ENCODE assay signal across 30 mouse cellular contexts in the genomic region with DNA sequence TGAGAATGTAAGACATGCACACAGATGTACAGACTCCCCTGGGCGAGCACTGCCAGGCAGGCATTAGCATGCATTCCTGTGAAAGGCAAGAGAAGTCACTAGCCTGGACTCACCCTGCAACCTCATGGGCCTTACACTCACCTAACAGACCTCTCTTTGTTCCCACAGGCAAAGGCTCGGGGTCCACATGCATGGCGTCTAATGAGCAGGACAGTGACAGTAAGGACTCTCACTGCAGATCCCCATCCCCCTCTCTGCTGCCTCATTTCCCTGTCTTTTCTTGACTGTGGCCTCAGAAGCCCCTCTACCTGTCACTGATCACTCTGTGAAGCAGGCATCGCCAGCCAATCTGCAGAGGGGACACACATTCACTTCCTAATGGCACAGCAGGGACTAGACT. TPM values are rescaled to one million over a fixed set of nuclear protein-coding genes. Genes with fewer than 3 reads are reported as not detected.
"Had no signal": no experiment of that assay in that cellular context is flagged by ENCODE, and none has a peak within 500 bp of the region (broad histone marks: within the 10 kb centered on the region; RNA-seq: fewer than 3 reads in every experiment).

No protein-coding gene starts in this region.

- H3K27me3 ChIP-seq: heart, embryonic 13.5 days; heart, embryonic 15.5 days; hindbrain, embryonic 12.5 days; hindbrain, embryonic 15.5 days; kidney, embryonic 15.5 days; limb, embryonic 12.5 days had no signal

- H3K9me3 ChIP-seq: heart, embryonic 13.5 days; heart, embryonic 15.5 days; hindbrain, embryonic 12.5 days; hindbrain, embryonic 15.5 days; kidney, embryonic 15.5 days; limb, embryonic 12.5 days had no signal

- H3K4me3 ChIP-seq: heart, adult 2 months; heart, embryonic 13.5 days; heart, embryonic 15.5 days; hindbrain, embryonic 12.5 days; hindbrain, embryonic 15.5 days; kidney, embryonic 15.5 days; limb, embryonic 12.5 days had no signal

- H3K27ac ChIP-seq: heart, adult 2 months; heart, embryonic 13.5 days; heart, embryonic 15.5 days; hindbrain, embryonic 12.5 days; hindbrain, embryonic 15.5 days; hindbrain, postnatal 0 days; kidney, embryonic 15.5 days; kidney, postnatal 0 days; limb, embryonic 12.5 days had no signal

- H3K36me3 ChIP-seq: heart, embryonic 13.5 days; heart, embryonic 15.5 days; hindbrain, embryonic 12.5 days; hindbrain, embryonic 15.5 days; kidney, embryonic 15.5 days; limb, embryonic 12.5 days had no signal

- DNase-seq: gastrocnemius, postnatal 10 days; gastrocnemius, postnatal 36 days; heart, adult 11 months; heart, adult 2 months; heart, postnatal 14 days; heart, postnatal 36 days; kidney, adult 11 months; kidney, adult 2 months; kidney, adult 9 months; kidney, postnatal 14 days; kidney, postnatal 36 days; layer of hippocampus, adult 9-11 months; layer of hippocampus, postnatal 36 days; left cerebral cortex, postnatal 4 days; liver had no signal

- ATAC-seq: hindbrain, postnatal 0 days; intestine, embryonic 16.5 days had no signal

- H3K4me2 ChIP-seq: heart, embryonic 11.5 days; heart, embryonic 13.5 days; heart, embryonic 15.5 days; hindbrain, embryonic 12.5 days; hindbrain, embryonic 15.5 days; kidney, embryonic 15.5 days; limb, embryonic 12.5 days; liver, embryonic 11.5 days had no signal

- H3K9ac ChIP-seq: heart, embryonic 13.5 days; heart, embryonic 15.5 days; hindbrain, embryonic 12.5 days; hindbrain, embryonic 15.5 days; kidney, embryonic 15.5 days; limb, embryonic 12.5 days had no signal

RNA-seq across cellular contexts. Expression of gene Gm17455, which starts 40.8 kb away (rescaled TPM):
- total RNA-seq: gastrocnemius, adult 18-20 months; gastrocnemius, postnatal 10 days; gastrocnemius, postnatal 36 days; heart, adult 2 months; heart, postnatal 14 days; heart, postnatal 36 days; hematopoietic stem cell, adult 5-6 weeks; layer of hippocampus, adult 18-20 months; layer of hippocampus, postnatal 36 days; left cerebral cortex, adult 18-20 months had no signal
- polyA plus RNA-seq: kidney, adult 2 months had no signal
